Mouse (Mus musculus): Measurements from ENCODE around the gene Efhc1.

DNA sequence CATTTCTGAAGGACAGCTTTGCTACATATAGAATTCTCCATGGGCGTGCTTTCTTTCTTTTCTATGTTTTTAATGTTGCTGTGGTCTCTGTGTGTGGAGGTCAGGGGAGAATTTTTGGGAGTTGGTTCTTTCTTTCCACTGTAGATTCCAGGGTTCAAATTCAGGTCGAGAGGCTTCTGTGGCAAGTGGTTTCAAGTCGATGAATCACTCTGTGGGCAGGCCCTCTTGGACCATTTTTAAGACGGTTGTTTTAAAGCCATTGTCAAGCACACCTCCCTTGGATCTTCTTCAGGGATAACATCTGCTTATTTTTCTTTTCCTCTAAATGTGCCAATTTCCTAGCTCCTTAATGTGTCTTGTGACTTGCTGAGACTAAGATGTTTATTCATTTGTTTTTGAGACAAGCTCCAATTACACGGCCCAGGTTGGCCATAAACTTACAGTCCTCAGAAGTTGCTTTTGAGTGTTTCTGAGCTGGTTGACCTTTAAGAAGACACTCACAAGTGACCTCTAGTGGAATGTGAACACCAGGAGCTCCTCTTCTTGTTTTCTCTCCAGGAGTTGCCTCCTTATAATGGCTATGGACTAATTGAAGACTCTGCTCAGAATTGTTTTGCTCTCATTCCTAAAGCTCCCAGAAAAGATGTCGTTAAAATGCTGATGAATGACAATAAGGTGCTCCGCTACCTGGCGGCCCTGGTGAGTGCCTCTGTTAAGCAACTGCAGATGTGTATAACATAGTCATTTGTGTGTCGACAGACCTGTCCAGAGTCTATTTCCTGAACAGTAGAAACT lies 23.1 kb downstream of the Efhc1 start:
- TF ChIP-seq CTCF (conservative IDR thresholded peaks at IDR 0.05; ENCODE audit: low read length) (no peak), POU5F1 (IDR thresholded peaks at IDR 0.05; ENCODE audit: borderline replicate concordance, low read length) (peak; percentile 71; the same call in 1 of the 2 replicates), NANOG (IDR thresholded peaks at IDR 0.05; ENCODE audit: borderline replicate concordance, low read length) (peak; percentile 98)
